In genomic region chr11:81148423-81148822, GRCm38 (mm10) we compare ENCODE assay signal across 11 mouse cellular contexts.
DNase-seq lines count a peak whose midpoint lies in the region; ATAC-seq and TF ChIP-seq lines count a peak whose summit lies in the region.
"Had no signal": no experiment of that assay in that cellular context is flagged by ENCODE, and none has a peak within 500 bp of the region (broad histone marks: within the 10 kb centered on the region; RNA-seq: fewer than 3 reads in every experiment).

No protein-coding gene starts in this region.

- DNase-seq in hindbrain, embryonic 14.5 days (ENCODE audit: low spot score): no peak
- DNase-seq in brain, embryonic 14.5 days (ENCODE audit: low read depth): peak; percentile 73
- peak; percentile 84 to 86 for DNase-seq in cerebellum, postnatal 10 days
- peak; percentile 39 to 45 for DNase-seq in left cerebral cortex, postnatal 10 days (ENCODE audit: extremely low spot score in 1 of 2, low spot score in 2 of 2)
- DNase-seq in spleen, adult 12 weeks (ENCODE audit: low spot score): no peak
- no peak for DNase-seq in heart, adult 18-20 months
- no peak for DNase-seq in gastrocnemius, adult 2 months
- DNase-seq: kidney, adult 8-10 months; liver had no signal

- H3K36me3 ChIP-seq in hindbrain, embryonic 15.5 days: no peaks in the 10 kb centered on the region
- H3K36me3 ChIP-seq in hindbrain, embryonic 14.5 days (replicated peaks; ENCODE audit: control insufficient read depth, insufficient read depth): no peaks in the 10 kb centered on the region

- H3K27me3 ChIP-seq in hindbrain, embryonic 15.5 days: no peaks in the 10 kb centered on the region
- H3K27me3 ChIP-seq in hindbrain, embryonic 14.5 days (ENCODE audit: control insufficient read depth, insufficient read depth, low read length): peaks cover 11% of the 10 kb centered on the region

- H3K9me3 ChIP-seq in hindbrain, embryonic 15.5 days: no peaks in the 10 kb centered on the region
- H3K9me3 ChIP-seq in hindbrain, embryonic 14.5 days (ENCODE audit: control insufficient read depth, low read length): no peaks in the 10 kb centered on the region

- no peak overlapping the region for H3K4me3 ChIP-seq in hindbrain, embryonic 15.5 days
- no peak overlapping the region for H3K4me3 ChIP-seq in hindbrain, embryonic 14.5 days (replicated peaks; ENCODE audit: low read length)
- H3K4me3 ChIP-seq in gastrocnemius, adult 2 months: no peak overlapping the region

- peak overlapping the region; percentile 21; the same call in 1 of the 2 replicates for H3K4me2 ChIP-seq in hindbrain, embryonic 15.5 days
- H3K4me2 ChIP-seq in hindbrain, embryonic 14.5 days (replicated peaks): no peak overlapping the region

- no peak for TF ChIP-seq CTCF in brain, embryonic 14.5 days (IDR thresholded peaks at IDR 0.05; ENCODE audit: borderline replicate concordance, extremely low read depth, insufficient read depth, insufficient read length)
- TF ChIP-seq CTCF in gastrocnemius, adult 2 months (IDR thresholded peaks at IDR 0.05): no peak

- no peak overlapping the region for H3K9ac ChIP-seq in hindbrain, embryonic 15.5 days
- no peak overlapping the region for H3K9ac ChIP-seq in hindbrain, embryonic 14.5 days

- peaks cover 48% of the 10 kb centered on the region for H3K4me1 ChIP-seq in hindbrain, embryonic 15.5 days (replicated peaks)
- H3K4me1 ChIP-seq in hindbrain, embryonic 14.5 days (replicated peaks; ENCODE audit: control insufficient read depth, insufficient read depth, low read length): peaks cover 12% of the 10 kb centered on the region

- intact Hi-C loops in left cerebral cortex, postnatal 10 days (cut with DNase I): no loop called here
- intact Hi-C loops in gastrocnemius, adult 2 months (cut with DNase I): no loop called here

- WGBS in hindbrain, embryonic 15.5 days: 52% methylated on average over 10 of the region's 10 CpGs
- WGBS in hindbrain, embryonic 14.5 days: 66% methylated on average over 10 of the region's 10 CpGs

- no peak for TF ChIP-seq POLR2A in brain, embryonic 14.5 days (IDR thresholded peaks at IDR 0.05; ENCODE audit: borderline replicate concordance, extremely low read depth, insufficient read depth, insufficient read length, poor library complexity, severe bottlenecking)

- no peak for ATAC-seq in hindbrain, embryonic 15.5 days (ENCODE audit: low FRiP score, low read depth)
- ATAC-seq in hindbrain, embryonic 14.5 days (ENCODE audit: low FRiP score): no peak

- no peak overlapping the region for H3K27ac ChIP-seq in hindbrain, embryonic 15.5 days (replicated peaks)
- no peak overlapping the region for H3K27ac ChIP-seq in hindbrain, embryonic 14.5 days
- no peak overlapping the region for H3K27ac ChIP-seq in gastrocnemius, adult 2 months
- H3K27ac ChIP-seq: macrophage had no signal

Comparison
In these comparisons a context has a peak if more than half of its experiments do, and no peak if none do; other contexts are left out.
1. DNase-seq: peak in brain, embryonic 14.5 days (single experiment), cerebellum, postnatal 10 days (2 of 2) and left cerebral cortex, postnatal 10 days (2 of 2); none in hindbrain, embryonic 14.5 days (single experiment), spleen, adult 12 weeks (single experiment), heart, adult 18-20 months (0 of 2) and gastrocnemius, adult 2 months (single experiment).